In genomic region chr15:95796062-95796461, GRCm38 (mm10) we compare ENCODE assay signal across 20 mouse cellular contexts. TPM values are rescaled to one million over a fixed set of nuclear protein-coding genes. Genes with fewer than 3 reads are reported as not detected.
DNase-seq lines count a peak whose midpoint lies in the region; TF ChIP-seq lines count a peak whose summit lies in the region.
"Had no signal": no experiment of that assay in that cellular context is flagged by ENCODE, and none has a peak within 500 bp of the region (broad histone marks: within the 10 kb centered on the region; RNA-seq: fewer than 3 reads in every experiment).

No protein-coding gene starts in this region.

- H3K4me3 ChIP-seq in gastrocnemius, adult 2 months, result no peak overlapping the region
- H3K4me3 ChIP-seq in MEL (ENCODE audit: control insufficient read depth in 1 of 2, insufficient read depth in 1 of 2, low read depth in 2 of 2, low read length in 2 of 2), result no peak overlapping the region
- no peak overlapping the region for H3K4me3 ChIP-seq in macrophage (ENCODE audit: inconsistent target)
- H3K4me3 ChIP-seq: embryonic facial prominence, embryonic 13.5 days; forebrain, embryonic 13.5 days; heart, adult 2 months; heart, embryonic 15.5 days; hindbrain, embryonic 13.5 days had no signal

- TF ChIP-seq EP300 in MEL (IDR thresholded peaks at IDR 0.05; ENCODE audit: low read depth in 1 of 2, low read length in 2 of 2), result no peak

- H3K36me3 ChIP-seq in MEL (ENCODE audit: control insufficient read depth in 1 of 2, insufficient read depth in 2 of 2, low read length in 2 of 2) (peaks cover 17 to 76% of the 10 kb centered on the region in 2 experiments), macrophage (ENCODE audit: inconsistent target) (no peaks in the 10 kb centered on the region)
- H3K36me3 ChIP-seq: heart, embryonic 15.5 days had no signal

- intact Hi-C loops in gastrocnemius, adult 2 months (cut with DNase I), result no loop called here

- H3K79me2 ChIP-seq in MEL (ENCODE audit: control insufficient read depth, insufficient read depth, low read length, poor library complexity) (peaks cover 84% of the 10 kb centered on the region), macrophage (ENCODE audit: inconsistent target) (peaks cover 92% of the 10 kb centered on the region)

- DNase-seq in gastrocnemius, adult 2 months, result no peak
- no peak for DNase-seq in gastrocnemius, adult 8-10 months (ENCODE audit: low spot score in 2 of 2)
- peak; percentile 75 for DNase-seq in MEL (ENCODE audit: low read depth, low spot score)
- DNase-seq in adipocyte (ENCODE audit: low spot score), result peak; percentile 58
- DNase-seq in thymus, adult 18-20 months, result no peak
- DNase-seq in frontal cortex, postnatal 36 days (ENCODE audit: low spot score in 2 of 2), result no peak
- DNase-seq: adrenal gland, adult 8-10 months; cerebellum, adult 11 months; cerebellum, adult 9-10 months; cerebellum, postnatal 36 days; gastrocnemius, postnatal 14 days; heart, adult 2 months; heart, postnatal 14 days; kidney, adult 11 months had no signal

- H3K4me1 ChIP-seq in MEL (ENCODE audit: control insufficient read depth in 1 of 2, insufficient read depth in 2 of 2, low read length in 2 of 2), result peaks cover 26 to 62% of the 10 kb centered on the region in 2 experiments

- TF ChIP-seq POLR2A in MEL (IDR thresholded peaks at IDR 0.05; ENCODE audit: control insufficient read depth in 1 of 2, insufficient read depth in 1 of 2, low read depth in 1 of 2, low read length in 2 of 2, poor library complexity in 1 of 2), result no peak

- no peak for TF ChIP-seq RAD21 in MEL (IDR thresholded peaks at IDR 0.05; ENCODE audit: low read depth, low read length)

- H3K27ac ChIP-seq in gastrocnemius, adult 2 months, result peak overlapping the region; percentile 35; the same call in 1 of the 2 replicates
- peak overlapping the region; percentile 91 for H3K27ac ChIP-seq in MEL (ENCODE audit: control insufficient read depth, low read depth, low read length)
- H3K27ac ChIP-seq in macrophage, result 0 out of 2 replicates have a peak overlapping the region, but pooled peaks have one; percentile 60
- H3K27ac ChIP-seq: embryonic facial prominence, embryonic 13.5 days; forebrain, embryonic 13.5 days; heart, adult 2 months; hindbrain, embryonic 13.5 days; hindbrain, postnatal 0 days had no signal

- no peaks in the 10 kb centered on the region for H3K27me3 ChIP-seq in MEL (ENCODE audit: control insufficient read depth in 1 of 2, insufficient read depth in 2 of 2, low read length in 2 of 2)
- H3K27me3 ChIP-seq: embryonic facial prominence, embryonic 13.5 days; forebrain, embryonic 13.5 days; heart, embryonic 15.5 days; hindbrain, embryonic 13.5 days had no signal

- H3K9ac ChIP-seq in MEL (ENCODE audit: control insufficient read depth, low read depth, low read length, poor library complexity, severe bottlenecking), result no peak overlapping the region
- H3K9ac ChIP-seq: embryonic facial prominence, embryonic 13.5 days; forebrain, embryonic 13.5 days; heart, embryonic 15.5 days; hindbrain, embryonic 13.5 days had no signal

- TF ChIP-seq CTCF in gastrocnemius, adult 2 months (IDR thresholded peaks at IDR 0.05), result no peak
- TF ChIP-seq CTCF in MEL (IDR thresholded peaks at IDR 0.05 in 2 of 3, conservative IDR thresholded peaks at IDR 0.05 in 1 of 3; ENCODE audit: control insufficient read depth in 1 of 3, insufficient read depth in 1 of 3, low read depth in 2 of 3, low read length in 3 of 3, poor library complexity in 1 of 3, severe bottlenecking in 1 of 3), result no peak

- H3K9me3 ChIP-seq in MEL (replicated peaks; ENCODE audit: insufficient read depth, low read length), result no peaks in the 10 kb centered on the region
- H3K9me3 ChIP-seq: embryonic facial prominence, embryonic 13.5 days; forebrain, embryonic 13.5 days; heart, embryonic 15.5 days; hindbrain, embryonic 13.5 days had no signal

- WGBS in macrophage (ENCODE audit: missing documents), result 95% methylated on average over 4 of the region's 5 CpGs

TF ChIP-seq in MEL, 35 proteins besides CTCF, POLR2A, EP300 and RAD21:
- TF ChIP-seq CHD2 (IDR thresholded peaks at IDR 0.05; ENCODE audit: low read length) (no peak), UBTF (IDR thresholded peaks at IDR 0.05; ENCODE audit: borderline replicate concordance, insufficient read depth, low read depth, low read length) (no peak), MYB (IDR thresholded peaks at IDR 0.05; ENCODE audit: low read depth, low read length) (no peak), TCF12 (IDR thresholded peaks at IDR 0.05; ENCODE audit: low read depth, low read length) (no peak), MAZ (IDR thresholded peaks at IDR 0.05; ENCODE audit: low read depth, low read length) (no peak), KAT2A (conservative IDR thresholded peaks at IDR 0.05; ENCODE audit: low read depth, low read length) (no peak), SIN3A (IDR thresholded peaks at IDR 0.05; ENCODE audit: low read length) (no peak)
TF ChIP-seq in MEL: peak in this region for 0.

RNA-seq across cellular contexts. Expression of gene Ano6, which starts 5.4 kb away (rescaled TPM):
- 10 to 100 TPM; 48.6 to 51.2 TPM for total RNA-seq in gastrocnemius, adult 2 months (2021)
- 10 to 100 TPM; 35.0 to 44.7 (median 40.1) TPM for total RNA-seq in gastrocnemius, adult 8-10 months (2022)
- 66.6 and 69.4 TPM in 2 replicates for total RNA-seq in MEL (2012; rRNA removed)
- polyA plus RNA-seq in MEL (2012; ENCODE audit: insufficient read depth in 1 of 2, insufficient read length in 2 of 2, low read depth in 1 of 2, low replicate concordance in 2 of 2, missing spikeins in 1 of 2) (10 to 100 TPM; 54.8 to 61.4 TPM), macrophage (2018) (71.9 to 124 TPM (median 74.2 TPM) in 3 replicates)
- 100 to 1,000 TPM; 179 to 920 (median 223) TPM for total RNA-seq in macrophage (2018; cell fraction: chromatin; rRNA removed)
- total RNA-seq in macrophage (2018; cell fraction: cytosol; rRNA removed), result 100 to 1,000 TPM in 10 of 26 experiments, 10 to 100 TPM in 16; 54.7 to 124 (median 86.7) TPM
- total RNA-seq in macrophage (2018; cell fraction: nucleus; rRNA removed), result 100 to 1,000 TPM; 107 to 458 (median 178) TPM

Comparison
In these comparisons a context has a peak if more than half of its experiments do, and no peak if none do; other contexts are left out.
1. DNase-seq: peak in MEL (single experiment) and adipocyte (single experiment); none in gastrocnemius, adult 2 months (single experiment), gastrocnemius, adult 8-10 months (0 of 2), thymus, adult 18-20 months (0 of 2) and frontal cortex, postnatal 36 days (0 of 2).
2. H3K27ac ChIP-seq: peak in every context shown above with its lines; median percentile 91 in MEL; 60 in macrophage; 35 in gastrocnemius, adult 2 months.